Mouse (Mus musculus) G1E (cell line): ENCODE measurements around the gene Ppme1.

Experiments
- CTCF ChIP-seq: IDR thresholded peaks from 2 replicates; pipeline ENCODE4 v1.5.1; 2012; ENCODE audit warnings: low read depth, low read length, inconsistent platforms, mixed read lengths
- GATA1 ChIP-seq: IDR thresholded peaks from 2 replicates; pipeline ENCODE4 v1.6.1; 2012; ENCODE audit warnings: borderline replicate concordance, low read length, inconsistent platforms, mixed read lengths
- GATA2 ChIP-seq: IDR thresholded peaks from 2 replicates; pipeline ENCODE4 v1.6.1; 2012; ENCODE audit warnings: low read depth, low read length, inconsistent platforms, borderline replicate concordance
- TAL1 ChIP-seq: conservative IDR thresholded peaks from 2 replicates; pipeline ENCODE4 v1.6.1; 2012; ENCODE audit warnings: low read depth, low read length, inconsistent platforms, mixed read lengths

GRCm38 (mm10) chr7:100296699-100297098 lies 75.4 kb downstream of the Ppme1 start:
- TF ChIP-seq CTCF (no peak), GATA1 (no peak), GATA2 (no peak), TAL1 (no peak)
